Mouse (Mus musculus) thymus, postnatal 4 days (tissue): ENCODE measurements around the gene Coro2a.

Source experiments
- DNase-seq: peaks from one replicate; pipeline ENCODE4 v3.0.0; 2021

Coro2a gene

GRCm38 (mm10) chr4:46555762-46556161, 46.2 kb downstream of the Coro2a start:
- DNase-seq = no peak

- DNase-seq = no peak
Measured at GRCm38 (mm10) chr4:46554295-46555069, 47.5 kb downstream of the Coro2a start.

- DNase-seq = no peak
Measured at GRCm38 (mm10) chr4:46553864-46554263, 48.1 kb downstream of the Coro2a start.

- no peak for DNase-seq
Measured at GRCm38 (mm10) chr4:46550406-46550805, 51.6 kb downstream of the Coro2a start.

- no peak for DNase-seq
Measured at GRCm38 (mm10) chr4:46549979-46550378, 52.0 kb downstream of the Coro2a start.

GRCm38 (mm10) chr4:46546709-46547108, 55.3 kb downstream of the Coro2a start:
- DNase-seq = no peak

- no peak for DNase-seq
Measured at GRCm38 (mm10) chr4:46545498-46545897, 56.5 kb downstream of the Coro2a start.

GRCm38 (mm10) chr4:46544313-46544712, 57.7 kb downstream of the Coro2a start:
- DNase-seq = peak; percentile 76

GRCm38 (mm10) chr4:46543366-46544050, 58.5 kb downstream of the Coro2a start:
- no peak for DNase-seq

GRCm38 (mm10) chr4:46541707-46542106, 60.3 kb downstream of the Coro2a start:
- no peak for DNase-seq

GRCm38 (mm10) chr4:46539167-46539566, 62.8 kb downstream of the Coro2a start:
- no peak for DNase-seq

GRCm38 (mm10) chr4:46535840-46536361, 66.1 kb downstream of the Coro2a start, which contains the start of gene Trim14:
Gene Trim14, minus strand, starts transcription at chr4:46536141.
- peak; percentile 73 for DNase-seq

GRCm38 (mm10) chr4:46535094-46535830, 66.7 kb downstream of the Coro2a start:
- DNase-seq = peak; percentile 51

- DNase-seq = peak; percentile 67
Measured at GRCm38 (mm10) chr4:46533934-46534720, 67.9 kb downstream of the Coro2a start.

GRCm38 (mm10) chr4:46532926-46533325, 69.1 kb downstream of the Coro2a start:
- DNase-seq = no peak

GRCm38 (mm10) chr4:46532511-46532910, 69.5 kb downstream of the Coro2a start:
- no peak for DNase-seq

- no peak for DNase-seq
Measured at GRCm38 (mm10) chr4:46529722-46530121, 72.3 kb downstream of the Coro2a start.

GRCm38 (mm10) chr4:46527558-46527926, 74.5 kb downstream of the Coro2a start:
- DNase-seq = no peak

- peak; percentile 68 for DNase-seq
Measured at GRCm38 (mm10) chr4:46526798-46527557, 75.0 kb downstream of the Coro2a start.

- no peak for DNase-seq
Measured at GRCm38 (mm10) chr4:46526226-46526625, 75.8 kb downstream of the Coro2a start.

- DNase-seq = no peak
Measured at GRCm38 (mm10) chr4:46523324-46523723, 78.7 kb downstream of the Coro2a start.

GRCm38 (mm10) chr4:46521457-46521856, 80.5 kb downstream of the Coro2a start:
- no peak for DNase-seq
